Mouse (Mus musculus) embryonic facial prominence, embryonic 10.5 days (tissue): ENCODE measurements at regions not wholly inside any gene's neighbourhood (a gene's known extent, or its start where the extent isn't known, plus 50 kb on each side); places are given as distances from the start of the nearest gene placed in this dataset.

ENCODE experiments used
- DNase-seq: peaks from one replicate; pipeline ENCODE4 v3.0.0-alpha.2; 2017; ENCODE audit warnings: low spot score
- H3K27ac ChIP-seq: fragments of 300-500 bp; sonication (generic); replicated peaks from 2 replicates; pipeline ENCODE4 v1.5.1; 2016; ENCODE audit warnings: mild to moderate bottlenecking
- H3K27me3 ChIP-seq: fragments of 300-500 bp; sonication (generic); replicated peaks from 2 replicates; pipeline ENCODE4 v1.6.1; 2016; ENCODE audit warnings: low read depth, mild to moderate bottlenecking; ENCODE audit not compliant: poor library complexity, severe bottlenecking
- H3K36me3 ChIP-seq: fragments of 300-500 bp; sonication (generic); replicated peaks from 2 replicates; pipeline ENCODE4 v1.6.1; 2016; ENCODE audit warnings: mild to moderate bottlenecking, moderate library complexity
- H3K4me1 ChIP-seq: fragments of 300-500 bp; sonication (generic); 2 replicates; pipeline ENCODE4 v1.6.1; 2016
- H3K4me3 ChIP-seq: fragments of 300-500 bp; sonication (generic); 2 replicates; pipeline ENCODE4 v1.5.1; 2016; ENCODE audit warnings: mild to moderate bottlenecking, moderate library complexity
- H3K9me3 ChIP-seq: fragments of 300-500 bp; sonication (generic); 2 replicates; pipeline ENCODE4 v1.6.1; 2016; ENCODE audit warnings: mild to moderate bottlenecking
- WGBS: fragments of 180-500 bp; shearing (Covaris S2); methylation state at CpG from one replicate; pipeline ENCODE4 v1.1.7; 2016; 5-methylcytosine and 5-hydroxymethylcytosine counted together

DNA sequence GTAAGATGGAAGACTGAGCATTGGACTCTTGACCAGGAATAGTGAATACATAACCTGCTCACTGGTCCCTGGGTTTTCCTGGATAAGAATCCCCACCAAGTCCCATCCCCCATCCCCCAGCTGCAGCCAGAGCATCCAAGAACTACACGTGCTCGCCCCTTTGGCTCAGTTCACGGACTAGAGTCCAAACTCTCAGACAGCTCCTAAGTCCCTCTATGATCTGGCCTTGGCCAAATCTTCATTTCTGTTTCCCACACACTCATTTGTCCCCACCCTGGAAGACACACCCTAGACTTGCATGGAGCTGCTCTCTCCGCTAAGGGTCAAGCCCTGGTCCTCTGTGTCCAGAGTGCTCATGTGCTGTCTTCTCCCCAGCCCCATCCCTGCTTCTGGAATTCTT, 139.9 kb downstream of the Tmx1 start:
- H3K27me3 ChIP-seq: no peaks in the 10 kb centered on the region
- no peaks in the 10 kb centered on the region for H3K36me3 ChIP-seq
- H3K4me1 ChIP-seq: peaks cover 9% of the 10 kb centered on the region; the same call in 1 of the 2 replicates
- no peaks in the 10 kb centered on the region for H3K9me3 ChIP-seq
- WGBS: 94% methylated on average over 4 of the region's 4 CpGs
- DNase-seq: no peak
- no peak overlapping the region for H3K27ac ChIP-seq
- H3K4me3 ChIP-seq: no peak overlapping the region

DNA sequence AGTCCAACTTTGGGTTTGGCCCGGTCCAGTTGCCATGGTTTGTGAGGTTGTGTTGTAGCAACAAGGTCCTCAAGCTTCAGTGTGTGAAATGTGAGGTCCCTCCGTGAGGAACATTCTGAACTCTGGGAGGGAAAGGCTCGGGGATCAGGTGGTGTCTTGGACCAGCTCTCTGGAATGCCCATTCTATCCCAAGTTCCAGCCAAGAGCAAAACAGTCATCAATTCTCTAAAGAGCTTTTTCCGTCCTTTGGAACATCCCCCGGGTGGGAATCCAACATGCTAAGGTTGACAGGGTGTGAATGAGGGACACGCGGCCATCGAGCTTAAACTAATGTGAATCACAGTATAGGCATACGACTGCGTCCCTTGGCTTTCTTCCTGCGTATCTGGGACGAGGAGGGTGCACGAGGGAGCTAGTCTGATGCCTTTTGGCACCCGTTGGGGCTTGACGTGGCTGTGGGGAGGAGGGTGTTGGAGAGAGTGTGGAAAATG, 145.4 kb downstream of the Tmx1 start:
- Histone ChIP-seq H3K36me3 (no peaks in the 10 kb centered on the region), H3K27me3 (no peaks in the 10 kb centered on the region), H3K4me1 (no peaks in the 10 kb centered on the region), H3K4me3 (no peak overlapping the region), H3K27ac (no peak overlapping the region), H3K9me3 (peaks cover 2% of the 10 kb centered on the region; the same call in 1 of the 2 replicates)
- WGBS: 87% methylated on average over 15 of the region's 15 CpGs
- no peak for DNase-seq

GRCm38 (mm10) chr12:70599731-70600130, 146.8 kb downstream of the Tmx1 start:
- no peaks in the 10 kb centered on the region for H3K4me1 ChIP-seq
- H3K27ac ChIP-seq: no peak overlapping the region
- no peak overlapping the region for H3K4me3 ChIP-seq
- H3K36me3 ChIP-seq: no peaks in the 10 kb centered on the region
- H3K27me3 ChIP-seq: no peaks in the 10 kb centered on the region
- no peak for DNase-seq
- 85% methylated on average over 6 of the region's 6 CpGs for WGBS
- H3K9me3 ChIP-seq: peaks cover 2% of the 10 kb centered on the region; the same call in 1 of the 2 replicates

DNA sequence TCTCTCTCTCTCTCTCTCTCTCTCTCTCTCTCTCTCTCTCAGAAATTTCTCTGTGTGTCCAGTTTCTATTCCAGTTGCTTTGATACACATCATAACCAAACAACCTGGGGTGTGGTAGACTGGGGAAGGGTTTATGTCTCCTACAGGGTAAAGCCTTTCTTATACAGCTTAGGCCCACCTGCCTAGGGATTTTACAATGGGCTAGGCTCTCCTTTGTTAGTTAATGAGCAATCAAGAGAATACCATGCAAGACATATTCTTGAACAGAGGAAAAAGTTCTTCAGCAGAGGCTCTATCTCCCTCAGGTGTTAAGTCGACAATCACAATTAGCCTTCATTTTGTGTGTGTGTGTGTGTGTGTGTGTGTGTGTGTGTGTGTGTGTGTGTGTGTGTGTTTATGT, 151.0 kb downstream of the Tmx1 start:
- WGBS: 89% methylated on average over 1 of the region's 1 CpGs

GRCm38 (mm10) chr12:70608672-70609071, 155.8 kb downstream of the Tmx1 start:
- no peak overlapping the region for H3K27ac ChIP-seq
- H3K9me3 ChIP-seq: no peaks in the 10 kb centered on the region
- no peak overlapping the region for H3K4me3 ChIP-seq
- WGBS: 81% methylated on average over 5 of the region's 5 CpGs
- peaks cover 8% of the 10 kb centered on the region for H3K4me1 ChIP-seq
- H3K36me3 ChIP-seq: no peaks in the 10 kb centered on the region
- no peaks in the 10 kb centered on the region for H3K27me3 ChIP-seq
- DNase-seq: no peak

More for the DNA sequence above, 151.0 kb downstream of the Tmx1 start:
- DNase-seq: no peak
- H3K27me3 ChIP-seq: no peaks in the 10 kb centered on the region
- H3K9me3 ChIP-seq: peaks cover 2% of the 10 kb centered on the region; the same call in 1 of the 2 replicates
- H3K36me3 ChIP-seq: no peaks in the 10 kb centered on the region
- H3K27ac ChIP-seq: no peak overlapping the region
- peaks cover 4% of the 10 kb centered on the region; the same call in 1 of the 2 replicates for H3K4me1 ChIP-seq
- no peak overlapping the region for H3K4me3 ChIP-seq

DNA sequence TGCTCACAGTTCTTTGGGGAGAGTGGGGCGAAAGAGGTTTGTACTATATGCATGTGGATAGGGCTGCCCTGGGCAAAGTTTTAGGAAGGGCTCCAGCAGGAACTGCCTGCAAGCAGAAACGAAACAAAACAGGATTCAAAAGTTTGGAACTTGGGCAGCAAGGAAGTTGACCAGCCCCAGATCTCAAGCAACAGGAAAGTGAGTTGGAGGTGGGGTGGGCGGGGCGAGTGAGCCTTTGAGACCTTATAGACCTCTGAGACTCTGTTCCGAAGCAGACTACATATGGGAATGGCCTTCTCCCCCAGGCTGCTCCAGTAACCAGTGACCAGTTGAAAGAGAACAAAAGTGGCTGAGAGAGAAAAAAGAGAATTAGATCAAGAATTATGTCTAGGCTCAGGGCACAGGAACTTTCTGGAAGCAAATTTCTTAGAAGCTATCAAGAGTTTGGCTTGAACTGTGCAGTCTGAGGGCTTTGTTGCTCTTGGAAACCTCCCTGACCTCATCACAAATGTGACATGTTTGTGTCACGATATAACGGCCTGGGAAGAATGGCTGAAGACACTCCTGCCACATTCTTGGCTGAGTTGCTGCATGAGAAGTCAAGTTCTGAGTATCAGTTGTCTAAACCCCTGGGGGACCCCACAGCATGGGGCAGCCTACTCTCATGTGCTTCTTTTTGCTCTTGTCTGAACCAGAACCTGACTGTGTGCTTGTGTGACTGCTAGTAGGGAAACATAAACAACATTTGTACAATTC, 156.4 kb downstream of the Tmx1 start:
- H3K4me3 ChIP-seq: no peak overlapping the region
- H3K27me3 ChIP-seq: no peaks in the 10 kb centered on the region
- WGBS: 77% methylated on average over 7 of the region's 7 CpGs
- no peaks in the 10 kb centered on the region for H3K9me3 ChIP-seq
- H3K36me3 ChIP-seq: no peaks in the 10 kb centered on the region
- H3K27ac ChIP-seq: no peak overlapping the region
- DNase-seq: no peak
- H3K4me1 ChIP-seq: peaks cover 8% of the 10 kb centered on the region

- Histone ChIP-seq H3K9me3 (no peaks in the 10 kb centered on the region), H3K27me3 (no peaks in the 10 kb centered on the region), H3K27ac (no peak overlapping the region), H3K4me1 (peaks cover 15% of the 10 kb centered on the region), H3K36me3 (no peaks in the 10 kb centered on the region), H3K4me3 (no peak overlapping the region)
- no peak for DNase-seq
- WGBS: 83% methylated on average over 5 of the region's 5 CpGs
Observed at GRCm38 (mm10) chr12:70611891-70612290, 159.0 kb downstream of the Tmx1 start.

DNA sequence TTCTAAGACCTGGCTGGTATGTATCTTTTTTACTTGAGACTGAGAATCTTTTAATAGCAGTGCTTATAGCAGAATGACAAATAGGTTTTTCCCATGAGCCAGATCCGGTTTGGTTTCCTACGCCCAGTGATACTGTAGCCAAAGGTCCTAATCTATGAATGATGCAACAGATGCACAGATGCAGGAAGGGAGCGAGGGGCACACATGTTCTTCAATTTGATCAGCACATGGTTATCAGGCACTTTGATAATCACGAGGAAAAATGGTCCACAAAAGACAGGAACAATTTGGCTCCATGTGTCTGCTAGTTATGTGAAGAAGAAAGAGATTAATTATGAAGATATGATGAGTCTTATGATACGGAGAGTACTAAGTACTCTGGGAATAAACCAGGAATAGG, 160.3 kb downstream of the Tmx1 start:
- H3K36me3 ChIP-seq: no peaks in the 10 kb centered on the region
- no peaks in the 10 kb centered on the region for H3K9me3 ChIP-seq
- H3K27me3 ChIP-seq: no peaks in the 10 kb centered on the region
- peaks cover 15% of the 10 kb centered on the region for H3K4me1 ChIP-seq
- DNase-seq: no peak
- no peak overlapping the region for H3K27ac ChIP-seq
- 89% methylated on average over 5 of the region's 5 CpGs for WGBS
- no peak overlapping the region for H3K4me3 ChIP-seq

DNA sequence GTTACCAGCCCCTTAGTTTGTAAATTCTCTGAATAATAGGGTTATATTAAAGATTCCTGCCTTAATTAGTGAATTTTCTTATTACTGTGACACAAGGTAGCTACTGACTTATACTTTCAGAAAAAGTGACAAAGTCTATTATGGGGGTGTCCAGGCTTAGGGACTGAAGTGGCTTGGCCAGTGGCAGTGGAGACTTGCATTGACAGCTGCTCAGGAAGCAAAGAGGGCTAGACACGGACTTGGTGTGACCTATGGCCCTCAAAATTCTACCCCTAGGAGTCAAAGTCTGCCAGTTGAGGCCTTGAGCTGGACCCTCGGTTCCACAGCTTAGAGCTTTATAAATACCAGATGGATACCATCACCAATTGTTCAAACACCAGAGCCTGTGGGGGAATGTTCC, 161.2 kb downstream of the Tmx1 start:
- no peaks in the 10 kb centered on the region for H3K9me3 ChIP-seq
- no peak for DNase-seq
- H3K27ac ChIP-seq: no peak overlapping the region
- no peaks in the 10 kb centered on the region for H3K27me3 ChIP-seq
- WGBS: 43% methylated on average over 2 of the region's 2 CpGs
- H3K4me3 ChIP-seq: no peak overlapping the region
- no peaks in the 10 kb centered on the region for H3K36me3 ChIP-seq
- H3K4me1 ChIP-seq: peaks cover 11% of the 10 kb centered on the region

DNA sequence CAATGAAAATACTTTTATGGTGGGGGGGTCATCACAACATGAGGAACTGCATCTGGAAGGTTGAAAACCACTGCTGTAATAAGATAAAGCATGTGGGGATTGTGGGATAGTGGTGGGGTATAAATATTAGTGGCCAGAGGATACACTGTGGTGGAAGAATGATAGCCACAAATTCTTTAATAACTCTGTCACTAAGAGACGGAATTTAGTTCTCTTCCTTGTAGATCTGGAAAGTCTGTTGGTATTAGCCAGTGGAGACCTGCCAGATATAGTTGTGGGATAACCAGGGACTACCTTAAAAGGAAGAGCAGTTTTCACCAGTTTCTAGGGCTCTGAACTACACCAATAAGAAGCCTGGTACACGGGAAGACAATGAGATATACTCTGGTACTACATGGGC, 161.8 kb downstream of the Tmx1 start:
- no peaks in the 10 kb centered on the region for H3K9me3 ChIP-seq
- 88% methylated on average over 2 of the region's 2 CpGs for WGBS
- no peaks in the 10 kb centered on the region for H3K36me3 ChIP-seq
- no peak for DNase-seq
- H3K4me1 ChIP-seq: peaks cover 7% of the 10 kb centered on the region
- no peak overlapping the region for H3K4me3 ChIP-seq
- no peaks in the 10 kb centered on the region for H3K27me3 ChIP-seq
- no peak overlapping the region for H3K27ac ChIP-seq

DNA sequence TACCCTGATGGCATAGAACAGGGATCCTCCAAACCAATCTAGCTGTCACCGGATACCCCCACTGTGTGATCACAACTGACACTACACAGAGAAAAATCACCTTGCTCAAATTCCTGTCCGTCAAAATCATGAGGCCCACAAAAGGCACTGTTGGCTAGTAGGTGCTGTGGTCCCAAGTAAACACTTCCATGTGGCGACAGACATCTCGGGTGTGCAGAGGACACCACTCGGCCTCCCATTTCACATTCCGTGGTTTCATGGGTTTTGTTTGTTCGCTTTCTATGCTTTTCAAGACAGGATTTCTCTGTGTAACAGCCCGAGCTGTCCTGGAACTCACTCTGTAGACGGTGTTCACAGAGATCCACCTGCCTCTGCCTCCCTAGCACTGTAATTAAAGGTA, 162.2 kb downstream of the Tmx1 start:
- Histone ChIP-seq H3K9me3 (no peaks in the 10 kb centered on the region), H3K4me3 (no peak overlapping the region), H3K4me1 (peaks cover 7% of the 10 kb centered on the region), H3K27ac (no peak overlapping the region), H3K27me3 (no peaks in the 10 kb centered on the region), H3K36me3 (no peaks in the 10 kb centered on the region)
- WGBS: 92% methylated on average over 9 of the region's 9 CpGs
- no peak for DNase-seq

DNA sequence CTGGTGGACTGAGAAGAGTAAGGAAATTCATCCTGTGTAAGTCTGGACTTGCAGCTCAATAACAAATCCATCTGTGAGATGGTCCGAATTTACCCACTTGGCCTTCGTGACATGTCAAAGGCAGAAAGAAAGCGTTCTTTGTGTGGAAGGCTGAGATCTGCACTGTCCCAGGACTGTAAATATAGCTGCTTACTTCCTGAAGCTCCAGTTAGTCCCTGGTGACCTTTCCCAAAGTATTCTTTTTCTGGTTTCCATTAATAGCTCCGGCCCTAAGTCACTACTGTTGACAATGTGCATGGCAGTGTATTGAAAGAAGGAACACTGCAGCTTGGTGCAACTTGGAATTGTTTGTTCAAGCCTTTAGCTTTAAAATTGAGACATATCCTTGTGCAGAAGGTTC, 163.2 kb downstream of the Tmx1 start:
- H3K27ac ChIP-seq: no peak overlapping the region
- H3K27me3 ChIP-seq: no peaks in the 10 kb centered on the region
- 41% methylated on average over 4 of the region's 4 CpGs for WGBS
- H3K4me1 ChIP-seq: peaks cover 7% of the 10 kb centered on the region
- no peak for DNase-seq
- no peaks in the 10 kb centered on the region for H3K36me3 ChIP-seq
- H3K4me3 ChIP-seq: no peak overlapping the region
- no peaks in the 10 kb centered on the region for H3K9me3 ChIP-seq

DNA sequence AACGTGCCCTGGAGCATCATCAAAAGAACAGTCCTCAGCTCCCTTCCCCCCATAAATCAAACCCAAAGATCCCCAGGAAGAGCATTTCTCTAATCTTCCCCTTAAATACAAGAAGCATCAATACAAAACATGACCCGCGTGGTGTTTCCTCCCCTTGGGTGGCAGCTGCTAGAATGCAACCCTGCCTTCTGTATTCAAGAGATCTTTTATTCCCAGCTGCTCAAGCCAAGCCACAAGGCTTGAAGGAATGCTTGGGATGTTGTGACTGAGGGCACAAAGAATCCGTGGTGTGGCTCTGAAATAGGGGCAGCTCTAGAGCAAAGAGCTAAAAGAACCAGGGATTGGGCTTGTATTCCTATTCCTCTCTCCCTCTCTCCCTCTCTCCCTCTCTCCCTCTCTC, 163.6 kb downstream of the Tmx1 start:
- H3K27me3 ChIP-seq: no peaks in the 10 kb centered on the region
- no peaks in the 10 kb centered on the region for H3K36me3 ChIP-seq
- H3K4me3 ChIP-seq: no peak overlapping the region
- peaks cover 8% of the 10 kb centered on the region for H3K4me1 ChIP-seq
- no peaks in the 10 kb centered on the region for H3K9me3 ChIP-seq
- DNase-seq: no peak
- 42% methylated on average over 4 of the region's 4 CpGs for WGBS
- H3K27ac ChIP-seq: 0 out of 2 replicates have a peak overlapping the region, but pooled peaks have one; percentile 6
